Mouse (Mus musculus): ENCODE results near the gene Snrpd2.

- TF ChIP-seq EP300 (IDR thresholded peaks at IDR 0.05; ENCODE audit: low read depth) (no peak), CTCF (IDR thresholded peaks at IDR 0.05; ENCODE audit: low read depth) (no peak)
Observed at GRCm38 (mm10) chr7:19136168-19136567, 13.4 kb upstream of the Snrpd2 start.
